Mouse (Mus musculus): ENCODE results near the gene Tmc1. TPM values are rescaled to one million over a fixed set of nuclear protein-coding genes. Genes with fewer than 3 reads are reported as not detected.

The Tmc1 gene
- polyA plus RNA-seq (2015; fragmentation: Nextera tagmentation; extraction: Ambion mirVana), result 0.11 TPM in 1 of 2 replicates, not detected in the other

GRCm38 (mm10) chr19:20953874-20954273 lies at the start of gene Tmc1:
Gene Tmc1 (minus strand): TSS chr19:20954202.
- Histone ChIP-seq H3K27ac (no peak within 1 kb of the TSS), H3K4me3 (replicated peaks) (no peak within 1 kb of the TSS), H3K36me3 (no peaks in the 10 kb centered on the region), H3K9me3 (no peaks in the 10 kb centered on the region), H3K4me1 (replicated peaks) (no peaks in the 10 kb centered on the region), H3K27me3 (replicated peaks) (no peaks in the 10 kb centered on the region), H3K9ac (no peak within 1 kb of the TSS), H3K4me2 (replicated peaks) (no peak within 1 kb of the TSS)
- WGBS, result 77% methylated on average over 6 of the region's 6 CpGs
- no peak for ATAC-seq

GRCm38 (mm10) chr19:21001552-21001951 lies 47.5 kb upstream of the Tmc1 start:
- H3K27ac ChIP-seq, result no peak overlapping the region
- H3K27me3 ChIP-seq (replicated peaks), result no peaks in the 10 kb centered on the region
- no peak for ATAC-seq
- H3K4me3 ChIP-seq (replicated peaks), result no peak overlapping the region
- H3K4me2 ChIP-seq (replicated peaks), result no peak overlapping the region
- no peaks in the 10 kb centered on the region for H3K4me1 ChIP-seq (replicated peaks)
- H3K9ac ChIP-seq, result no peak overlapping the region
- H3K9me3 ChIP-seq, result no peaks in the 10 kb centered on the region
- no peaks in the 10 kb centered on the region for H3K36me3 ChIP-seq

- H3K4me1 ChIP-seq (replicated peaks), result no peaks in the 10 kb centered on the region
- no peak overlapping the region for H3K4me2 ChIP-seq (replicated peaks)
- no peak overlapping the region for H3K27ac ChIP-seq
- H3K4me3 ChIP-seq (replicated peaks), result no peak overlapping the region
- H3K9me3 ChIP-seq, result no peaks in the 10 kb centered on the region
- no peaks in the 10 kb centered on the region for H3K27me3 ChIP-seq (replicated peaks)
- WGBS, result 84% methylated on average over 2 of the region's 2 CpGs
- H3K36me3 ChIP-seq, result no peaks in the 10 kb centered on the region
- H3K9ac ChIP-seq, result no peak overlapping the region
- ATAC-seq, result no peak
These were observed 25.2 kb upstream of the Tmc1 start for GRCm38 (mm10) chr19:20979244-20979643.

- no peaks in the 10 kb centered on the region for H3K4me1 ChIP-seq (replicated peaks)
- no peaks in the 10 kb centered on the region for H3K27me3 ChIP-seq (replicated peaks)
- WGBS, result 18% methylated on average over 1 of the region's 1 CpGs
- no peak for ATAC-seq
- H3K4me2 ChIP-seq (replicated peaks), result no peak overlapping the region
- H3K27ac ChIP-seq, result no peak overlapping the region
- H3K9ac ChIP-seq, result no peak overlapping the region
- H3K36me3 ChIP-seq, result no peaks in the 10 kb centered on the region
- no peak overlapping the region for H3K4me3 ChIP-seq (replicated peaks)
- no peaks in the 10 kb centered on the region for H3K9me3 ChIP-seq
These were observed 24.1 kb upstream of the Tmc1 start for GRCm38 (mm10) chr19:20978148-20978547.

GRCm38 (mm10) chr19:20971926-20972325 lies 17.9 kb upstream of the Tmc1 start:
- Histone ChIP-seq H3K4me1 (replicated peaks) (no peaks in the 10 kb centered on the region), H3K9me3 (no peaks in the 10 kb centered on the region), H3K27me3 (replicated peaks) (no peaks in the 10 kb centered on the region), H3K9ac (no peak overlapping the region), H3K27ac (no peak overlapping the region), H3K36me3 (no peaks in the 10 kb centered on the region), H3K4me2 (replicated peaks) (no peak overlapping the region), H3K4me3 (replicated peaks) (no peak overlapping the region)
- no peak for ATAC-seq
- WGBS, result 97% methylated on average over 1 of the region's 1 CpGs

- no peaks in the 10 kb centered on the region for H3K4me1 ChIP-seq (replicated peaks)
- no peaks in the 10 kb centered on the region for H3K36me3 ChIP-seq
- no peak overlapping the region for H3K4me3 ChIP-seq (replicated peaks)
- no peak overlapping the region for H3K9ac ChIP-seq
- no peak overlapping the region for H3K27ac ChIP-seq
- ATAC-seq, result no peak
- no peaks in the 10 kb centered on the region for H3K9me3 ChIP-seq
- WGBS, result 90% methylated on average over 5 of the region's 5 CpGs
- no peaks in the 10 kb centered on the region for H3K27me3 ChIP-seq (replicated peaks)
- H3K4me2 ChIP-seq (replicated peaks), result no peak overlapping the region
These were observed 813 bp upstream of the Tmc1 start for GRCm38 (mm10) chr19:20954815-20955214.

- whole genome bisulfite sequencing, result 45% methylated on average over 4 of the region's 4 CpGs
- H3K27ac ChIP-seq, result no peak overlapping the region
These were observed 9.6 kb downstream of the Tmc1 start for GRCm38 (mm10) chr19:20944446-20944845.

GRCm38 (mm10) chr19:20924282-20924681 lies 29.7 kb downstream of the Tmc1 start:
- Histone ChIP-seq H3K4me1 (replicated peaks) (no peaks in the 10 kb centered on the region), H3K27me3 (replicated peaks) (no peaks in the 10 kb centered on the region), H3K4me3 (replicated peaks) (no peak overlapping the region), H3K4me2 (replicated peaks) (no peak overlapping the region), H3K27ac (no peak overlapping the region), H3K9me3 (no peaks in the 10 kb centered on the region), H3K9ac (no peak overlapping the region), H3K36me3 (no peaks in the 10 kb centered on the region)
- 47% methylated on average over 7 of the region's 7 CpGs for WGBS
- ATAC-seq, result no peak

More at GRCm38 (mm10) chr19:20944446-20944845, 9.6 kb downstream of the Tmc1 start:
- no peak overlapping the region for H3K4me3 ChIP-seq (replicated peaks)
- no peak overlapping the region for H3K4me2 ChIP-seq (replicated peaks)
- H3K9me3 ChIP-seq, result no peaks in the 10 kb centered on the region
- no peaks in the 10 kb centered on the region for H3K36me3 ChIP-seq
- no peaks in the 10 kb centered on the region for H3K4me1 ChIP-seq (replicated peaks)
- H3K9ac ChIP-seq, result no peak overlapping the region
- no peak for ATAC-seq
- H3K27me3 ChIP-seq (replicated peaks), result no peaks in the 10 kb centered on the region

GRCm38 (mm10) chr19:20923336-20924211 lies 30.4 kb downstream of the Tmc1 start:
- WGBS, result 19% methylated on average over 10 of the region's 10 CpGs
- Histone ChIP-seq H3K27me3 (replicated peaks) (no peaks in the 10 kb centered on the region), H3K4me1 (replicated peaks) (no peaks in the 10 kb centered on the region), H3K4me3 (replicated peaks) (no peak overlapping the region), H3K27ac (no peak overlapping the region), H3K9me3 (no peaks in the 10 kb centered on the region), H3K4me2 (replicated peaks) (no peak overlapping the region), H3K36me3 (no peaks in the 10 kb centered on the region), H3K9ac (no peak overlapping the region)
- ATAC-seq, result no peak

- no peak overlapping the region for H3K4me3 ChIP-seq (replicated peaks)
- H3K9ac ChIP-seq, result no peak overlapping the region
- WGBS, result 88% methylated on average over 4 of the region's 4 CpGs
- no peak overlapping the region for H3K27ac ChIP-seq
- ATAC-seq, result no peak
- no peaks in the 10 kb centered on the region for H3K9me3 ChIP-seq
- no peak overlapping the region for H3K4me2 ChIP-seq (replicated peaks)
- no peaks in the 10 kb centered on the region for H3K27me3 ChIP-seq (replicated peaks)
- no peaks in the 10 kb centered on the region for H3K4me1 ChIP-seq (replicated peaks)
- no peaks in the 10 kb centered on the region for H3K36me3 ChIP-seq
These were observed 35.8 kb downstream of the Tmc1 start for GRCm38 (mm10) chr19:20918241-20918640.

GRCm38 (mm10) chr19:20915151-20915550 lies 38.9 kb downstream of the Tmc1 start:
- H3K36me3 ChIP-seq, result no peaks in the 10 kb centered on the region
- H3K4me3 ChIP-seq (replicated peaks), result no peak overlapping the region
- no peak overlapping the region for H3K9ac ChIP-seq
- H3K27me3 ChIP-seq (replicated peaks), result no peaks in the 10 kb centered on the region
- ATAC-seq, result no peak
- no peak overlapping the region for H3K4me2 ChIP-seq (replicated peaks)
- H3K9me3 ChIP-seq, result no peaks in the 10 kb centered on the region
- no peak overlapping the region for H3K27ac ChIP-seq
- WGBS, result 82% methylated on average over 2 of the region's 2 CpGs
- H3K4me1 ChIP-seq (replicated peaks), result no peaks in the 10 kb centered on the region

GRCm38 (mm10) chr19:20910356-20910755 lies 43.6 kb downstream of the Tmc1 start:
- ATAC-seq, result no peak
- whole genome bisulfite sequencing, result 57% methylated on average over 5 of the region's 5 CpGs
- no peaks in the 10 kb centered on the region for H3K27me3 ChIP-seq (replicated peaks)

GRCm38 (mm10) chr19:20881205-20881604 lies 72.8 kb downstream of the Tmc1 start:
- WGBS, result 68% methylated on average over 2 of the region's 2 CpGs
- Histone ChIP-seq H3K9ac (no peak overlapping the region), H3K4me2 (replicated peaks) (no peak overlapping the region), H3K36me3 (no peaks in the 10 kb centered on the region), H3K9me3 (no peaks in the 10 kb centered on the region), H3K4me1 (replicated peaks) (no peaks in the 10 kb centered on the region), H3K27ac (no peak overlapping the region), H3K27me3 (replicated peaks) (no peaks in the 10 kb centered on the region), H3K4me3 (replicated peaks) (no peak overlapping the region)
- no peak for ATAC-seq

More at GRCm38 (mm10) chr19:20910356-20910755, 43.6 kb downstream of the Tmc1 start:
- no peak overlapping the region for H3K4me2 ChIP-seq (replicated peaks)
- H3K4me1 ChIP-seq (replicated peaks), result no peaks in the 10 kb centered on the region
- H3K4me3 ChIP-seq (replicated peaks), result no peak overlapping the region
- no peak overlapping the region for H3K27ac ChIP-seq
- H3K9me3 ChIP-seq, result no peaks in the 10 kb centered on the region
- no peaks in the 10 kb centered on the region for H3K36me3 ChIP-seq
- no peak overlapping the region for H3K9ac ChIP-seq

All from intestine, embryonic 15.5 days (tissue).